Mouse (Mus musculus): ENCODE measurements at regions not wholly inside any gene's neighbourhood (a gene's known extent, or its start where the extent isn't known, plus 50 kb on each side); places are given as distances from the start of the nearest gene placed in this dataset.
"Not testable (repeated sequence)": the region's sequence is repeated elsewhere in the genome, so short reads cannot be mapped to it uniquely, and the experiment has no call there.

- no peak for DNase-seq (ENCODE audit: low spot score in 2 of 2)
Observed at GRCm38 (mm10) chr4:105844675-105845466, 55.2 kb downstream of the Gm12728 start.

GRCm38 (mm10) chr4:105845998-105846989, 56.6 kb downstream of the Gm12728 start:
- DNase-seq (ENCODE audit: low spot score in 2 of 2): not testable (repeated sequence)

GRCm38 (mm10) chr4:105853086-105853485, 63.4 kb downstream of the Gm12728 start:
- DNase-seq (ENCODE audit: low spot score in 2 of 2): no peak

- DNase-seq (ENCODE audit: low spot score in 2 of 2): no peak
Observed at GRCm38 (mm10) chr4:105859052-105859864, 69.6 kb downstream of the Gm12728 start.

- DNase-seq (ENCODE audit: low spot score in 2 of 2): no peak
Observed at GRCm38 (mm10) chr4:105860930-105861653, 71.4 kb downstream of the Gm12728 start.

- no peak for DNase-seq (ENCODE audit: low spot score in 2 of 2)
Observed at GRCm38 (mm10) chr4:105861654-105862037, 72.0 kb downstream of the Gm12728 start.

GRCm38 (mm10) chr4:105870512-105870911, 80.8 kb downstream of the Gm12728 start:
- DNase-seq (ENCODE audit: low spot score in 2 of 2): no peak

GRCm38 (mm10) chr4:105877246-105877645, 87.6 kb downstream of the Gm12728 start:
- no peak for DNase-seq (ENCODE audit: low spot score in 2 of 2)

- no peak for DNase-seq (ENCODE audit: low spot score in 2 of 2)
Observed at GRCm38 (mm10) chr4:105879891-105880290, 90.2 kb downstream of the Gm12728 start.

- no peak for DNase-seq (ENCODE audit: low spot score in 2 of 2)
Observed at GRCm38 (mm10) chr4:105884791-105885190, 95.1 kb downstream of the Gm12728 start.

GRCm38 (mm10) chr4:105891438-105891837, 101.8 kb downstream of the Gm12728 start:
- DNase-seq (ENCODE audit: low spot score in 2 of 2): no peak

- DNase-seq (ENCODE audit: low spot score in 2 of 2): no peak
Observed at GRCm38 (mm10) chr4:105892065-105892464, 102.4 kb downstream of the Gm12728 start.

GRCm38 (mm10) chr4:105895116-105895515, 105.4 kb downstream of the Gm12728 start:
- no peak for DNase-seq (ENCODE audit: low spot score in 2 of 2)

GRCm38 (mm10) chr4:105898054-105898847, 108.6 kb downstream of the Gm12728 start:
- no peak for DNase-seq (ENCODE audit: low spot score in 2 of 2)

GRCm38 (mm10) chr4:105904896-105905295, 115.2 kb downstream of the Gm12728 start:
- no peak for DNase-seq (ENCODE audit: low spot score in 2 of 2)

GRCm38 (mm10) chr4:105906411-105906810, 116.7 kb downstream of the Gm12728 start:
- DNase-seq (ENCODE audit: low spot score in 2 of 2): no peak

- no peak for DNase-seq (ENCODE audit: low spot score in 2 of 2)
Observed at GRCm38 (mm10) chr4:105907611-105908010, 117.9 kb downstream of the Gm12728 start.

GRCm38 (mm10) chr4:105908281-105908680, 118.6 kb downstream of the Gm12728 start:
- DNase-seq (ENCODE audit: low spot score in 2 of 2): no peak

- no peak for DNase-seq (ENCODE audit: low spot score in 2 of 2)
Observed at GRCm38 (mm10) chr4:105909272-105909671, 119.6 kb downstream of the Gm12728 start.

GRCm38 (mm10) chr4:105910666-105911065, 121.0 kb downstream of the Gm12728 start:
- no peak for DNase-seq (ENCODE audit: low spot score in 2 of 2)
